Mouse (Mus musculus): ENCODE results near the gene Abcf2. TPM values are rescaled to one million over a fixed set of nuclear protein-coding genes. Genes with fewer than 3 reads are reported as not detected.

Gene Abcf2
- total and polyA plus RNA-seq, 3 experiments: 244 to 257 TPM; not detected in 1

DNA sequence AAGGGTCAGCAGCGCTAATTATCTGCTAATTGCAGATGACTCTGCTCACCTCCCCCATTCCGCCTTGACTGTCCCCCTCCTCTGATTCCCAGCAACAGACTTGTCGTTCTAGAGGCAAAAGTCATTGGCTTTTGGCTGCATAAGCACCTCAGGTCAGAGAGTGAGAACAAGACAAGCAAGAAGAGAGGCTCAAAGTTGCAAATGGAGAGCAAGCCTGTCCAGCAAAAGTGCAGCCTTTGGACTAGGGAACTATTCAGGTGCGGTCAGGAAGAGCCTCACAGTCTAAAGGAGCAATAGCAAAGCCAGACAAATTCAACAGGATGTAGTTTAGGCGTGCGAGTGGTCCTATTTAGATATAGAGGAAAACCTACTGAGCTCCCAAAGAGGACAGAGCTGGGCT is 49.5 kb downstream of the Abcf2 start:
- H3K4me1 ChIP-seq (ENCODE audit: control insufficient read depth in 1 of 2, insufficient read depth in 2 of 2, low read length in 2 of 2): peaks cover 3 to 16% of the 10 kb centered on the region in 2 experiments; a peak in 3 of 4 replicates
- TF ChIP-seq KAT2A (conservative IDR thresholded peaks at IDR 0.05; ENCODE audit: low read depth, low read length) (no peak), ZNF384 (IDR thresholded peaks at IDR 0.05; ENCODE audit: low read depth, low read length) (no peak), TBP (IDR thresholded peaks at IDR 0.05; ENCODE audit: low read depth, low read length) (no peak), USF2 (IDR thresholded peaks at IDR 0.05; ENCODE audit: borderline replicate concordance in 1 of 2, insufficient read depth in 1 of 2, low read depth in 1 of 2, low read length in 2 of 2) (no peak), CTCF (IDR thresholded peaks at IDR 0.05 in 2 of 3, conservative IDR thresholded peaks at IDR 0.05 in 1 of 3; ENCODE audit: control insufficient read depth in 1 of 3, insufficient read depth in 1 of 3, low read depth in 2 of 3, low read length in 3 of 3, poor library complexity in 1 of 3, severe bottlenecking in 1 of 3) (no peak), USF1 (IDR thresholded peaks at IDR 0.05; ENCODE audit: low read depth, low read length) (no peak), SMC3 (IDR thresholded peaks at IDR 0.05; ENCODE audit: low read depth, low read length) (no peak), MXI1 (IDR thresholded peaks at IDR 0.05; ENCODE audit: low read depth, low read length) (no peak), ETS1 (IDR thresholded peaks at IDR 0.05; ENCODE audit: low read depth, low read length) (no peak), ZC3H11A (IDR thresholded peaks at IDR 0.05; ENCODE audit: low read depth, low read length) (no peak), HCFC1 (IDR thresholded peaks at IDR 0.05; ENCODE audit: low read depth, low read length) (no peak), RAD21 (IDR thresholded peaks at IDR 0.05; ENCODE audit: low read depth, low read length) (no peak), ZKSCAN1 (IDR thresholded peaks at IDR 0.05; ENCODE audit: low read depth, low read length) (no peak), ZMIZ1 (IDR thresholded peaks at IDR 0.05; ENCODE audit: low read depth, low read length) (no peak), GATA1 (IDR thresholded peaks at IDR 0.05; ENCODE audit: low read depth, low read length) (no peak), SIN3A (IDR thresholded peaks at IDR 0.05; ENCODE audit: low read length) (no peak), TAL1 (IDR thresholded peaks at IDR 0.05; ENCODE audit: low read length) (no peak), BHLHE40 (IDR thresholded peaks at IDR 0.05; ENCODE audit: borderline replicate concordance, low read depth, low read length) (no peak), E2F4 (IDR thresholded peaks at IDR 0.05; ENCODE audit: borderline replicate concordance, low read depth, low read length) (no peak), POLR2AphosphoS5 (IDR thresholded peaks at IDR 0.05; ENCODE audit: borderline replicate concordance, low read depth, low read length) (no peak)
- no peaks in the 10 kb centered on the region for H3K79me2 ChIP-seq (ENCODE audit: control insufficient read depth, insufficient read depth, low read length, poor library complexity)
- peaks cover 0 to 15% of the 10 kb centered on the region in 2 experiments; a peak in 2 of 4 replicates for H3K36me3 ChIP-seq (ENCODE audit: control insufficient read depth in 1 of 2, insufficient read depth in 2 of 2, low read length in 2 of 2)
- H3K9me3 ChIP-seq (replicated peaks; ENCODE audit: insufficient read depth, low read length): no peaks in the 10 kb centered on the region
- H3K27me3 ChIP-seq (ENCODE audit: control insufficient read depth in 1 of 2, insufficient read depth in 2 of 2, low read length in 2 of 2): peaks cover 4 to 8% of the 10 kb centered on the region in 2 experiments
- DNase-seq (ENCODE audit: low read depth, low spot score): no peak
- H3K9ac ChIP-seq (ENCODE audit: control insufficient read depth, low read depth, low read length, poor library complexity, severe bottlenecking): no peak overlapping the region
- H3K27ac ChIP-seq (ENCODE audit: control insufficient read depth, low read depth, low read length): no peak overlapping the region
- H3K4me3 ChIP-seq (ENCODE audit: control insufficient read depth in 1 of 2, insufficient read depth in 1 of 2, low read depth in 2 of 2, low read length in 2 of 2): no peak overlapping the region

GRCm38 (mm10) chr5:24526889-24527230 is 50.4 kb downstream of the Abcf2 start, which contains the start of gene Gbx1:
TSS of gene Gbx1 (minus strand) at chr5:24527202.
- Histone ChIP-seq H3K27ac (ENCODE audit: control insufficient read depth, low read depth, low read length) (no peak within 1 kb of the TSS), H3K4me3 (ENCODE audit: control insufficient read depth in 1 of 2, insufficient read depth in 1 of 2, low read depth in 2 of 2, low read length in 2 of 2) (no peak within 1 kb of the TSS), H3K4me1 (ENCODE audit: control insufficient read depth in 1 of 2, insufficient read depth in 2 of 2, low read length in 2 of 2) (peaks cover 3 to 16% of the 10 kb centered on the region in 2 experiments; a peak in 3 of 4 replicates), H3K79me2 (ENCODE audit: control insufficient read depth, insufficient read depth, low read length, poor library complexity) (no peaks in the 10 kb centered on the region), H3K9ac (ENCODE audit: control insufficient read depth, low read depth, low read length, poor library complexity, severe bottlenecking) (no peak within 1 kb of the TSS), H3K9me3 (replicated peaks; ENCODE audit: insufficient read depth, low read length) (no peaks in the 10 kb centered on the region), H3K36me3 (ENCODE audit: control insufficient read depth in 1 of 2, insufficient read depth in 2 of 2, low read length in 2 of 2) (peaks cover 0 to 15% of the 10 kb centered on the region in 2 experiments; a peak in 2 of 4 replicates), H3K27me3 (ENCODE audit: control insufficient read depth in 1 of 2, insufficient read depth in 2 of 2, low read length in 2 of 2) (peaks cover 8 to 14% of the 10 kb centered on the region in 2 experiments)
- no peak for TF ChIP-seq NRF1 (IDR thresholded peaks at IDR 0.05; ENCODE audit: insufficient read depth, low read depth, low read length, poor library complexity, severe bottlenecking)
- DNase-seq (ENCODE audit: low read depth, low spot score): no peak

All from MEL (cell line).